Mouse (Mus musculus): ENCODE results near the gene Acvr1b.

DNA sequence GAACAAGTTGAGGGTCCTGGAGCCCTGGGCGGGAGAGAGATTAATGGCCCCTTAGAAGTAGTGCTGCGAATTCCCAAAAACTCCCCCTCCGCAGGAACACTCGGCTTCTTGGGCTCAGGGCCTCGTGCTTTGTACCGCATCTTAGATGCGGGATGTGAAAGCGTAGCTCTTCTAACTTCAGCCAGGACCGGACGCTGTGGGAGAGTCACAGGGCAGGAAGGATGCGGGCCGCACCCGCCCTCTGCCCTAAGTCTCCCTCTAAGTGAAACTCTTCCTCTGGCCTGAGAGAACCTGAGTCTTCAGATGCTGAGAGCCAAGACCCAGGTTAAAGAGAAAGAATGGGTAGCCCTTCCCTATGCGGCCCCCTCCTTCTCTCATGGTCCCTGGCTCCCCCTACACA lies 51.1 kb downstream of the Acvr1b start:
- no peak for TF ChIP-seq CTCF (IDR thresholded peaks at IDR 0.05; ENCODE audit: control insufficient read depth, insufficient read depth, insufficient read length)
- no peak for TF ChIP-seq MAX (IDR thresholded peaks at IDR 0.05)
- TF ChIP-seq MYOD1 (IDR thresholded peaks at IDR 0.05; ENCODE audit: control insufficient read depth, insufficient read length, low read depth): no peak

Measured in C2C12 (cell line).